Mouse (Mus musculus) heart, embryonic 14.5 days (tissue): ENCODE measurements at regions not wholly inside any gene's neighbourhood (a gene's known extent, or its start where the extent isn't known, plus 50 kb on each side); places are given as distances from the start of the nearest gene placed in this dataset.

Experiments
- ATAC-seq: fragments of 200-750 bp; cut with Nextera tagmentation; 2 replicates; pipeline ENCODE4 v1.8.0; 2017; ENCODE audit warnings: low read depth, moderate TSS enrichment; ENCODE audit not compliant: insufficient number of reproducible peaks, insufficient read depth, low FRiP score
- H3K27ac ChIP-seq, 2 experiments: fragments of 200-500 bp in 1 of 2; fragments of 300-500 bp in 1 of 2; sonication (generic) in 1 of 2; replicated peaks in 1 of 2; 2 replicates each; pipeline ENCODE4 v1.5.1; 2012 to 2014; ENCODE audit warnings: low read depth in 2 of 2, low read length in 2 of 2, control low read depth in 1 of 2, mild to moderate bottlenecking in 1 of 2, mixed read lengths in 1 of 2; ENCODE audit not compliant: control insufficient read depth in 1 of 2, insufficient read depth in 1 of 2
- H3K27me3 ChIP-seq: fragments of 300-500 bp; sonication (generic); 2 replicates; pipeline ENCODE4 v1.6.1; 2014; ENCODE audit warnings: mild to moderate bottlenecking, low read length, control low read depth; ENCODE audit not compliant: control insufficient read depth, insufficient read depth
- H3K36me3 ChIP-seq: fragments of 300-500 bp; sonication (generic); 2 replicates; pipeline ENCODE4 v1.6.1; 2014; ENCODE audit warnings: mild to moderate bottlenecking, control low read depth, low read length, mixed read lengths; ENCODE audit not compliant: control insufficient read depth, insufficient read depth
- H3K4me1 ChIP-seq, 2 experiments: fragments of 200-500 bp in 1 of 2; fragments of 300-500 bp in 1 of 2; sonication (generic) in 1 of 2; 2 replicates each; pipeline ENCODE4 v1.6.1; 2012 to 2014; ENCODE audit warnings: low read length in 2 of 2, control low read depth in 1 of 2, mixed read lengths in 1 of 2; ENCODE audit not compliant: control insufficient read depth in 2 of 2, insufficient read depth in 2 of 2
- H3K4me2 ChIP-seq: fragments of 300-500 bp; sonication (generic); 2 replicates; pipeline ENCODE4 v1.6.1; 2014; ENCODE audit warnings: mild to moderate bottlenecking, low read length
- H3K4me3 ChIP-seq, 2 experiments: fragments of 200-500 bp in 1 of 2; fragments of 300-500 bp in 1 of 2; sonication (generic) in 1 of 2; 2 replicates each; pipeline ENCODE4 v1.5.1; 2012 to 2014; ENCODE audit warnings: low read length in 2 of 2, mild to moderate bottlenecking in 2 of 2, control low read depth in 1 of 2, low read depth in 1 of 2, moderate library complexity in 1 of 2; ENCODE audit not compliant: control insufficient read depth in 1 of 2, insufficient read depth in 1 of 2
- H3K9ac ChIP-seq: fragments of 300-500 bp; sonication (generic); 2 replicates; pipeline ENCODE4 v1.6.1; 2014; ENCODE audit warnings: mild to moderate bottlenecking, low read length
- H3K9me3 ChIP-seq: fragments of 300-500 bp; sonication (generic); 2 replicates; pipeline ENCODE4 v1.6.1; 2016; ENCODE audit warnings: low read length, control low read depth; ENCODE audit not compliant: control insufficient read depth
- WGBS: fragments of 180-500 bp; shearing (Covaris S2); extraction: QIAGEN DNeasy Blood & Tissue Kit; methylation state at CpG from one replicate; pipeline ENCODE4 v1.1.7; 2014; 5-methylcytosine and 5-hydroxymethylcytosine counted together

- Histone ChIP-seq H3K27ac (no peak overlapping the region; a peak in 1 of 4 replicates), H3K4me1 (peaks cover 0 to 3% of the 10 kb centered on the region in 2 experiments; a peak in 2 of 4 replicates), H3K9me3 (no peaks in the 10 kb centered on the region), H3K27me3 (no peaks in the 10 kb centered on the region), H3K36me3 (no peaks in the 10 kb centered on the region), H3K9ac (no peak overlapping the region), H3K4me3 (no peak overlapping the region), H3K4me2 (no peak overlapping the region)
- peak; percentile 72; the same call in 1 of the 2 replicates for ATAC-seq
- WGBS = 45% methylated on average over 2 of the region's 2 CpGs
Measured at GRCm38 (mm10) chr2:117838387-117838786, 273.3 kb upstream of the Thbs1 start.

GRCm38 (mm10) chr2:117840406-117840805 lies 271.3 kb upstream of the Thbs1 start:
- 61% methylated on average over 1 of the region's 1 CpGs for WGBS
- H3K4me2 ChIP-seq = no peak overlapping the region
- ATAC-seq = no peak
- no peaks in the 10 kb centered on the region for H3K27me3 ChIP-seq
- H3K27ac ChIP-seq = no peak overlapping the region
- no peak overlapping the region for H3K4me3 ChIP-seq
- peaks cover 0 to 3% of the 10 kb centered on the region in 2 experiments; a peak in 2 of 4 replicates for H3K4me1 ChIP-seq
- no peaks in the 10 kb centered on the region for H3K36me3 ChIP-seq
- H3K9ac ChIP-seq = no peak overlapping the region
- no peaks in the 10 kb centered on the region for H3K9me3 ChIP-seq

- H3K36me3 ChIP-seq = no peaks in the 10 kb centered on the region
- no peak for ATAC-seq
- no peak overlapping the region for H3K27ac ChIP-seq
- H3K9me3 ChIP-seq = no peaks in the 10 kb centered on the region
- no peaks in the 10 kb centered on the region for H3K27me3 ChIP-seq
- H3K9ac ChIP-seq = no peak overlapping the region
- 68% methylated on average over 1 of the region's 1 CpGs for WGBS
- peaks cover 0 to 3% of the 10 kb centered on the region in 2 experiments; a peak in 2 of 4 replicates for H3K4me1 ChIP-seq
- H3K4me2 ChIP-seq = no peak overlapping the region
- H3K4me3 ChIP-seq = no peak overlapping the region
Measured at GRCm38 (mm10) chr2:117842309-117842986, 269.2 kb upstream of the Thbs1 start.

- Histone ChIP-seq H3K9ac (no peak overlapping the region), H3K4me3 (no peak overlapping the region), H3K4me1 (no peaks in the 10 kb centered on the region), H3K4me2 (no peak overlapping the region), H3K9me3 (no peaks in the 10 kb centered on the region), H3K27ac (no peak overlapping the region), H3K36me3 (no peaks in the 10 kb centered on the region), H3K27me3 (no peaks in the 10 kb centered on the region)
- ATAC-seq = no peak
- 33% methylated on average over 1 of the region's 1 CpGs for WGBS
Measured at GRCm38 (mm10) chr2:117852442-117852841, 259.2 kb upstream of the Thbs1 start.

- H3K36me3 ChIP-seq = no peaks in the 10 kb centered on the region
Measured at GRCm38 (mm10) chr2:117862301-117862700, 249.4 kb upstream of the Thbs1 start.

GRCm38 (mm10) chr2:117865119-117865518 lies 246.6 kb upstream of the Thbs1 start:
- Histone ChIP-seq H3K4me3 (no peak overlapping the region), H3K27ac (no peak overlapping the region), H3K9ac (no peak overlapping the region), H3K27me3 (no peaks in the 10 kb centered on the region), H3K36me3 (no peaks in the 10 kb centered on the region), H3K4me1 (peaks cover 2 to 6% of the 10 kb centered on the region in 2 experiments; a peak in 3 of 4 replicates), H3K4me2 (no peak overlapping the region), H3K9me3 (no peaks in the 10 kb centered on the region)
- ATAC-seq = no peak
- WGBS = 88% methylated on average over 1 of the region's 1 CpGs

More at GRCm38 (mm10) chr2:117862301-117862700, 249.4 kb upstream of the Thbs1 start:
- no peak overlapping the region for H3K9ac ChIP-seq
- WGBS = 65% methylated on average over 3 of the region's 3 CpGs
- no peak overlapping the region for H3K4me2 ChIP-seq
- no peaks in the 10 kb centered on the region for H3K9me3 ChIP-seq
- peaks cover 2 to 6% of the 10 kb centered on the region in 2 experiments; a peak in 3 of 4 replicates for H3K4me1 ChIP-seq
- H3K4me3 ChIP-seq = no peak overlapping the region
- no peaks in the 10 kb centered on the region for H3K27me3 ChIP-seq
- ATAC-seq = no peak
- H3K27ac ChIP-seq = no peak overlapping the region

- WGBS = 65% methylated on average over 4 of the region's 4 CpGs
- no peaks in the 10 kb centered on the region for H3K36me3 ChIP-seq
- no peak for ATAC-seq
- H3K9me3 ChIP-seq = no peaks in the 10 kb centered on the region
- H3K9ac ChIP-seq = no peak overlapping the region
- no peak overlapping the region for H3K4me2 ChIP-seq
- H3K27ac ChIP-seq = no peak overlapping the region
- H3K4me1 ChIP-seq = peaks cover 6 to 7% of the 10 kb centered on the region in 2 experiments; a peak in 3 of 4 replicates
- H3K4me3 ChIP-seq = no peak overlapping the region
- H3K27me3 ChIP-seq = no peaks in the 10 kb centered on the region
Measured at GRCm38 (mm10) chr2:117866946-117867345, 244.7 kb upstream of the Thbs1 start.

- Histone ChIP-seq H3K4me3 (no peak overlapping the region), H3K36me3 (no peaks in the 10 kb centered on the region), H3K9me3 (no peaks in the 10 kb centered on the region), H3K4me2 (no peak overlapping the region), H3K27me3 (no peaks in the 10 kb centered on the region), H3K27ac (no peak overlapping the region), H3K4me1 (peaks cover 6 to 7% of the 10 kb centered on the region in 2 experiments; a peak in 3 of 4 replicates), H3K9ac (no peak overlapping the region)
- WGBS = 79% methylated on average over 3 of the region's 3 CpGs
- no peak for ATAC-seq
Measured at GRCm38 (mm10) chr2:117867409-117867808, 244.3 kb upstream of the Thbs1 start.
